Mouse (Mus musculus) kidney, postnatal 14 days (tissue): ENCODE data around the gene Rab33b.
A peak's percentile ranks its signal among the peaks of the same experiment; 100 is the strongest.

ENCODE experiments used
- DNase-seq: peaks from one replicate; pipeline ENCODE4 v3.0.0; 2022; ENCODE audit warnings: mixed read lengths

Gene Rab33b

DNA sequence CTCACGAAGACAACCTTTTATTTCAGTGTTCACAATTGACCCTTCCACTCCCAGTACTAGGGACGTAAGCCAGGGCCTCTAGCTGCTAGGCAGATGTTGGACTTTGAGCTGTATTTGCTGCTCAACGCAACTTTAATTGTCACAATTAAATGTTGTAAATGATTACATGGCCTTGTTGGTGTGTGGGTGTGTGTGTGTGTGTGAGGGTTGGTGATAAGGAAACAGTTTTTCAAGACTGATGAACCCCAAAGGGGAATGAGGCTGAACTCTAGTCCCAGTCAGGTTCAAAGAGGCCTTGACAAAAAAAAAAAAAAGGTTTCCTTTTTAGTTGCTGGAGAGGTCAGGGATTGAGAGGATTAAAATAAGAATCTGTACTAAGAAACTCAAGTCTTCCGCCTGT lies 33.7 kb downstream of the Rab33b start:
- no peak for DNase-seq

DNA sequence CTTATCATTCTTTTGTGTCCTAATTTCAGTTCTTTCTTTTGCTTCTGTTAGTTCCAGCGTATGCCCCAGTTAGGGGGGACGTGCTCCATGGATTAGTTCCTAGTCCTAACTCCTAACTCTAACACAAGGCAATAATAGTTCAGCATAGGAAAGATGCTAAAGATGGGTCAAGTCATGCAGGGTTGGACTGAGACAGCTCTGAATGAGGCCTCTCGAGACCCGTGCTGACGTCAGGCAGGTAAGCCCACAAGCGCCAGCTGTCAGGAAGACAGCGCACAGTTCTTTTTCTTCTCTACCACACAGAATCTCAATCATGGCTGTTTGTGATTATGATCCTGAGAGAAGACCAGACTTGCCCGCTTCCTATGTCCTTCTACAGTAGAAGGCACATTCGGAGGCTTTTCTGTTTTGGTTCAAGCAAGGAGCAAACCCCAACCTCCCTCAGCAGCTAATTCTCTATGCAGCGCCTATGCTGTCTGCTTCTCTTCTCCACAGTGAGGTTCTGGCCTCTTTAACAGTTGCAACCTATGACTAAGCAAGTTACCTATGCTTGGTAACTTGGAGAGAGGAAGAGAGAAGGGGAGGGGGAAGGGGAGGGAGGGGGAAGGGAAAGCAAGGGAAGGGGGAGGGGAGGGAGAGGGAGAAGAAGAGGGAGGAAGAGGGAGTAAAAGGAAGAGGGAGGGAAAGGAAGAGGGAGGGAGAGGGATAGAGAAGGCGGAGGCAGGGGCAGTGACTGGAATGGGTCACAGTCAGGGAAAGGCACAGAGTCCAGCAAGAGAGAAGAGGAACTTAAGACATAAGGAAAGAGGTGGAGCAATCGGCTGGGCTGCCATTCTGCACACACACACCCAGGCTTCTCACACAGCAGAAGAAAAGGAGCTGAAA lies 34.4 kb downstream of the Rab33b start:
- DNase-seq = no peak

DNA sequence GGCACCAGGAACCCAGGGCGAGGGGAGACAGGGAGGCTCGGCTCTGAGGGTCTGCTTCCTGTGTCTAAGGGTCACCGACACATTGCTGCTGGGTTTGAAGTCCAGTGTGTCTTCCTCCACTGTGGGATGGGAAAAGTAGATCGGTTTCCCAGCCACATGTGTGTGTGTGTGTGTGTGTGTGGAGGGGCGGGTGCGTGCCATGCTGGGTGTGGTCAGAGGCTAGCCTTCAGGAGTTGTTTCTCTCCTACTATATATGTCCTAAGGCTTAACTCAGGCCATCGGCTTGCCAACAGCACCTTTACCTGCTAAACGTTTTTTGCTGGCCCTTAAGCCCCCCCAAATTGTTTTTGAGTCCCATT lies 35.0 kb downstream of the Rab33b start:
- no peak for DNase-seq

DNA sequence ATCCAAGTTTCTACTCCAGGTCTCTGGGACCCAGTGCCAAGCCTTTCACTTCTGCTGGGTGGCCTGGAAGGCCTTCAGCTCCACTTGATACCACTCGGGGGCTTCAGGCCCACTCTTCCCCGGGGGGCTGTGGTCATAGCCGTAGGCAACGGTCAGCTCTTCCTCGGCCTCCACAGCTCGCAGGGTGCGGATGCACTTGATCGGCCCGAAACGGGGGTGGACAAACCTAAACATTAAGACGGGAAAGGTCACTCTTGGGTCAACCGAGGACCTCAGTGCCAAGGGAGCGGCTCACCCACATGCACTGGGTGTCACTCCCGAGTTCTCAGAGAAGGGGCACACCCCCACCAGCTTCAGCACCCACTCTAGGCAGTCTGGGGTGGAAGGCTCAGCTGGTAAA lies 37.5 kb downstream of the Rab33b start:
- no peak for DNase-seq

DNA sequence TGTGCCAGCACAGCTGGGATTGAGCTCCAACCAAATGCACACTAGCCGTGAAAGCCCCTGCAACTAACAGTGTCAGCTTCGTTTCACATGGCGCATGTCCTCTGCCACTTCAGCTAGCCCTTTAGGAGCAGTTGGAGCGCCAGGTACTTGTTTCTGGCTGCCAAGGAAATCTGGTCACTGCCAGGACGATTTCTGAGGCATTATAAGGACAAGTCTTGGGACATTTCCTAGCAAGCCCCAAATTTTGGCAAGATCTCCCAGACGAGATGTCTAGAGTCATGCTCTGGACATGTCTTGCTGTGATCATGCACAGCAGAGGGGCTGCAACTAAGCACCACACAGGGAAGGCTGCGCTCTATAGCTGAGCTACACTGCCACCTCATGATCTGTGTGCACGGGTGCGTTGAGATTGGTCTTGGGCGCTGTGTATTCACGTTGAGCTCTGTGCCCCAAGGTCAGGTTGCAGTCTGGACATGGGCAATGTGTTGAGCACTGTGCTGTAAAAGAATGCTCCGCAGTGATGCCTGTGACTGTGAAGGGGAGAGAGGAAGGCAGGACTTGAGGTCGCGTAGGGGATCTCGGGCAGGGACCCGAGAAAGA lies 41.6 kb downstream of the Rab33b start:
- DNase-seq = no peak

DNA sequence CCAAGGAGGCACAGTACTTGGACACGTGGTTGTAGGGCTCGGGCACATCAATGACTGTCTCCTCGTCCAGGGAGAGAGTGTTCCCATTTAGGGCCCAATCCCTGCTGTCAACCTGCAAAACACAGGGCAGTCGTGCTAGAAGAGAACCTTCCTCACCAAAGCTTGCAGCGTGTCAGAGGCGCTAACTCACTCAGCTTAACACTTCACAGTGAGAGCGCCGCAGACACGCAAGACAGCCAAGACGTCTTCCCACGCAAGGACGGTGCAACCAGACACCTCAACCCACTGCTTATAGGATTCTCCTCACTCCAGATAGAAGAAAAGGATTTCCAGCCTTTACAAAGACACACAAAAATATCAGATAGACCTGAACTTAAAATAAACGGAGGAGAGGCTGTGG lies 43.2 kb downstream of the Rab33b start:
- DNase-seq = no peak

DNA sequence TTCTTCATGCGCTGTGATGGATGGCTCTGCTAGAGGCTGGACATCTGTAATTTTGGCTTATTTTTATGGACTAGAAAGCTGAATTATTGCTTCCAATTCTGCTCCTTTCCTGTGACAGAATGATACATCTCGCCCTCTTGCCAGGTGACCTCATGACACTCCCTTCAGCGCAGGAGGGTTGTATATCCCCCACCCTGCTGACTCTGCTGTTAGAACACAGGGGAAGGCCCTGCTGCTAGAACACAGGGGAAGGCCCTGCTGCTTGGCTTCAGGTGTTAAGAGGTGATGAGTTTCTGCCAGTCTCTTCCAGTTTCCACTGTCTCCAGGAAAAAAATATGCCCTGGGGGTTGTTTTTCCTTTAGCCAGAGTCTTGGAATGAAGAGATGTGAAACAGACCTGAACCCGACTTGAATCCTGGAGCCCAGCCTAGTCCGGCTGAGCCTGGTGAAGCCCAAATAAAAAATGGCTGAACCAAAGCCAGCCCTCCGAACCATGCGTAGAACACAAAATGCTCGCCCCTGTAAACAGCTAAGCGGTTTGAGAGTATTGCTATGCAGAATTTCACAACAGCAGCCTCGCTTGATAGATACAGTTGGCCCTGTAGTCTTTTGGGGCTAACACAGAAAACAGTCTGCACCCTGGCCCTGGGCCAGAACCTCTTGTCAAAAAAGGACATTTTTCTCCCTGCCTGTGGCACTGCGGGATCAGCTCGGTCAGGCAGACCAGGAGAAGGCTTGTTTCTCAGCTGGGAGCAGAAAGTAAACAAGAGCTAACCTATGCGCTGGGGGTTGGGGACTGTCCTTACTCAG lies 48.0 kb downstream of the Rab33b start:
- DNase-seq = peak; percentile 78

DNA sequence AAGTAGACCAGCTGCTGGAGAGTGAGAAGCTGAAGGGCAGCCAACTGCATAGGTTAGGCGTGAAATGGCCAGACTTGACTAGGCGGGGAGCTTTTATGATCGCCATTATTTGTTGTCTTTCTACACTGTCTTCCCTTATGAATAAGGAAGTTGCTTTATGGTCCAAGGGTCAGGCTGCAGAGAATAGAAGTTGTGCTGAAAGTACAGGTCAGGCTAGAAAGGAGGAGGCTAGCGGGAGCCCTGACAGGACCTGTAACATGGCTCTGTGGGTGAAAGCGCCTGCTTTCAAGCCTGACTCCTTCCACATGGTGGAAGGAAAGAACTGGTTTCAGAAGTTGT lies 48.5 kb downstream of the Rab33b start:
- DNase-seq = no peak

DNA sequence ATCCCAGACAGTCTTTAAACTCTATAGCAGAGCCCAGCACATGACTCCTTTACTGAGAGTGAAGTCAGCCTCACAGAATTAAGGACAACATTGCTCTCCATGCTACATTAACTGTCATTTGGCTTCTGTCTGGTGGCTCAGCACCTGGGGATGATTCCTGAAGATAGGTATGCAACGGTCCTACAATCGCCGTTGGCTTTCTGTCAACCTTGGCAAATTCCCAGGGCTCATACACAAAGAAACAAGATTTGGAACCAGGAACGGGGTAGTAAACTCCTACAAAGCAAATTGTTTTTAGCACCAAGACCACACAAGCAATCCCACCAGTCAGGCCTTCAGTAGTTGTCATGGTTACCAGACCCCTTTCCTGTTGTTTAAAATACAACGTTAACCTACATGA lies 49.9 kb downstream of the Rab33b start:
- no peak for DNase-seq

DNA sequence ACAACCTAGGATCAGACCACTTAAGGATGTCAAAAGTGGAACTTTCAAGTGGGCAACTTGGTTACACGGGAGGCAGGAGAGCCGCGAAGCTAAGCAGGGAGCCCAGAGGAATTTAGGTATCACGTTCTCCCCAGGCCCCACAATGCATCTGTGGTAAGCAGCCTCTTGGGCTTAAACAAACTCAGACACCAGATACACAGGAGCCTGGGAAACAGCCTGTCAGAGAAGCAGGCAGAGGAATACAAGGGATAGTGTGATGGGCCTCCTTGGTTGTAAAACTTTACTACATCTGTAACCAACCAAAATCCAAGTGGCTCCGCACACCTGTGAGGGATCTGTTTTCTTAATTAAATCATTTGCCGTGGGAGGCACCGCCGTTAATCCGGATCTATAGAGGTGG lies 50.3 kb downstream of the Rab33b start:
- DNase-seq = no peak

DNA sequence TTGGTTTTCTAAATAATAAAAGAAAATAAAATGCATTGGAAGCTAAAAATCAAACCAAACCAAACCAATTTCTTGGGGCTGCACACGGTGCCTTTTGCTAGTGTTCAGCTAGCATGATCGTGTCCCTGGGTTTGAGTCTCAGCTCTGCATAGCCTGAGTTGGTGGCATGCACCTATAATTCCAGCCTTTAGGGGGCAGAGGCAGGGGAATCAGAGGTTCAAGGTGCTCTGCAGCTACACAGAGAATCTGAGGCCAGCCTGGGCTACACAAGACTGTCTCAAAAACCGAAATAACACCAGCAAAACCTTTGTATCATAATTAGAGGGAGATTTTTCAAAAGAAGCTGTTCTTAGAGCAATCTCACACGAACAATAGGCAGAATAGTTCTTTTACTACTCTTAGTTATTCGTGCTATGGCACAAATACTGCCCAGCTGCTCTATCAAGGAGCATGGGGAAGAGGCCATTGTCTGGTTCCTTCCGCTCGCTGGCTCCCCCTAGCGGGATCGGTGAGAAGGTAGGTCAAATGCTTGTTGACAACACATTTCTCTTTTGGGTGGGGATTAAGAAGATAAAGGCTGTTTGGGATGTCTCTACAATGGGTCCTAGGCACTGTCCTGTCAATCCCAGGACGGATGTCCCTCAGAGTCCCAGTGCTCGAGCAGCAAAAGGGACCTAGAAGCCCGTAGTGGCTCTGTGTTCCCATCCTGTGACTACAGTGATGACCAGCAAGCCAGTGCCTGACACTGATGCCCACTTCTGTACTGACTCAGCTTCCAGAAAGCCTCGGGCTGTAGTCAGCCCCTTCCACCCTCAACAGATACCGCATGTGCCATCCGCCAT lies 56.1 kb downstream of the Rab33b start:
- DNase-seq = peak; percentile 68

DNA sequence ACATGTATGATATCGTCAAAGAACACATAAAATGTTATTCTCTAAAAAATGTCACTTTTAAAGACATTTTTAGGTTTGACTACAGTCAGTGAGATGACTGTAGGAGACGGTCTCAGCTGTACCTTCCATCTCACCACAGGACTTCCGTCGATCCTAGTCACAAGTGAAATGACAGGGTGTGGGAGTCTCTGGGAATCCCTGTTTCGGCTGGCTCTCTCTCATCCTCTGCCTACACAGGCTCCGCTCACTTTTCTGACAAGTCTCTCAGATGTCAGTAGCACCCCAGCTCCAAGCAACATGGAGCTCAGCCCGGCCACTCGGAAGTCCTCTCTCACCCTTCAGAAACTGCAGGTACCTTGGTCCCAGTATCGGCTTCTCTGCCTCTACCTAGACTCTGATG lies 56.9 kb downstream of the Rab33b start:
- DNase-seq = no peak

DNA sequence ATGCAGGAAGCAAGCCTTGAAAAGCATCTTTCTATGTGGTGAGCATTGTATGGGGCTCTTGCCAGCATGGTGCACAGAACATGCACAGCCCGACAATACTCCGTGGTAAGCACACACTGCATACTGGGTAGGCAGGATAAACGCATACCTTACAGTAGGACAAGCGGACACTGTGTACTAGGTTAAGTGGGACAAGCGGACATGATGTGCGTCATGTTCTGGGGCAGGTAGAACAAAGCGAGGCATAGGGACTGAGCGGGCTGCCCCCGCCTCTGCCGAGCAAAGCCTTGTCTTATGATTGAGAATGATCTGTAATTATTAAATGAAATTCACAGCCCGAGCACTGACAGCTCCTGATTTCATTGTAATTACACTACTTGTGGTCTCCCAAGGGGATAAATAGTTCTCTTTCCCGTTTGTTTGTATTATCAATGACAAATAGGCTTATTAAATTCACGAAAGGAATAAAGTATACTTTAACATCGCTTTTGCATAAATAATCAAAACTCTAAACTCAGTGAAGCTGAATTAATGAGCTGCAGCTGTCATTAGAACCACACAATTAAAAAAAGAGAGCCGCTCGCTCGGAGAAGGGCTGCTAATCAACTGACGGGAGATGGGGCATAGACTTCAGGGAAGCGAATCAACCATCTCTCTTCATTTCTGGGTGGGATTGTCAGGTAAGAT lies 60.9 kb downstream of the Rab33b start:
- no peak for DNase-seq
